Mouse (Mus musculus) brain, adult 2 months (tissue): ENCODE data around the gene Selp.

ENCODE experiments used
- DNase-seq: peaks from one replicate; pipeline ENCODE4 v3.0.0; 2011; ENCODE audit warnings: low read depth, low spot score

Selp gene

DNA sequence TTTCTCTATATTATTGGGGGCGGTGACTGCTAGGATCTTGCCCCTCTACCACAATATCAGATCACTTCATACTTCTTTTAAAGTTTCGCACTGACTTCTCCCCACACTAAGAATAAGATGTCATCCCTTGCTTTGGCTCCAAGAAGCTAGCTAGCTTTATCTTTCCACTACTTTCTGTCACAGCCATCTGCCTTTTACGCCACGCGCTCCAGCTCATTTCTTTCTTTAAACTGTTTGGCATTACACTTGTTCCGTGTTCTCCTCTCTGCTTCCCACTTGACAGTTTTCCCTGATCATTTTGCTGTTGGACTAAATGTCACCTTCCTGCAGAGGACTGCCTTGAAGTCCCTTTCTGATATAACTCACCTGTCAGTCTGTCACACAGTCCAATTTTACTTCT is 2.8 kb downstream of the Selp start:
- peak; percentile 35 for DNase-seq

DNA sequence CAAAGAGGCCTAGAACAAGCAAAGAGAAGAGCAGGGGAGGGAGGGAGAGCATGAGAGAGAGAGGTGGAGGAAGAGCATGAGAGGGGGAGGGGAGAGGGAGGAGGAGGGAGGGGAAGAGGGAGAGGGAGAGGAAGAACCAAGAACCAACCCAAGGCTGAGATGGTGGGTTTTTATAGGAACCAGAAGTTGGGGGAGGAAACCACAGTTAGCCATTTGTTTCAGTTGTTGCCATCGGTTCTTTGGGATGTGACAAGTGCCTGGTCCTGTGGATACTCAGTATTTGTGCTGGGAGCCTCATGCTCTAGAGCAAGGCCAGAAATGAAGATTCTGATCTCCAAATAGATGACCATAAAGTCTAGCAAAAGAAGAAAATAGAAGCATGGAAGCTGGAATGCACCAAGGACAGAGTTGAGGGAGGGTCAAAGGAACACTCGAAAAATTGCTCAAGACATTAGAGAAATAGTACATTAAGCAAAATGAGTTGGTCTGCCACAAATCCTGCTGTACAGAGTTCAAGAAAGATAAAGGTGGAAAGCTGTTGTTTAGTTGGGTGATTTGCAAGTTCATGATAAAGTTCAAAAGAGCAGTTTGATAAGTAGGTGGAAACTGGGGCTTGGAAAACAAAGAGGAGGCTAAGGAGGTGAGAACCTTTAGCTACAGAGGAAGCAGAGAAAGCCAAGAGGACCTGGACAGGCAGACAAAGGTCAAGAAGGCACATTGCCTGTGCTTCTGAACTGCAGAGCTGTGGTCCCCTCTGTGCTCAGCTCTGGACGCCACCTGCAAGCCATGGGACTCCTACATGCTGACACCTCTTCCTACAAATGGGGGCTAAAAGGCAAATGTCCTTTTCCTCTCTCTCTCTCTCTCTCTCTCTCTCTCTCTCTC is 5.1 kb downstream of the Selp start:
- no peak for DNase-seq

DNA sequence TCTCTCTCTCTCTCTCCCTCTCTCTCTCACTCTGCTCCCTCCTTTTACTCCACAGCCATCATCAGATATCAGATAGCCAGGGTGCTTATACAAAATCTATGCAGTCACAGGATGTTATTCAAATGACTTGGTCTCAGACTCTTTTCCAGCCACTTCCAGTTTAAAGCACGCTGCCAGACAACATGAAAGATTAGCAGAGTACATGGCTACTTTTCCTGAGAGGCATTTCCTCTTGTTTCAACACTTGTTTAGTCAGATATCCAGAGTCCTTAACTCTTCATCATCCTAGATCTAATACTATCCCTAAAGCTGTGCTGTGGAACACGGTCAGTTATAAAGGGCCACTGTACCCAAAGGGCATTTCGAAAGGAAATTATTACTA is 5.7 kb downstream of the Selp start:
- no peak for DNase-seq

DNA sequence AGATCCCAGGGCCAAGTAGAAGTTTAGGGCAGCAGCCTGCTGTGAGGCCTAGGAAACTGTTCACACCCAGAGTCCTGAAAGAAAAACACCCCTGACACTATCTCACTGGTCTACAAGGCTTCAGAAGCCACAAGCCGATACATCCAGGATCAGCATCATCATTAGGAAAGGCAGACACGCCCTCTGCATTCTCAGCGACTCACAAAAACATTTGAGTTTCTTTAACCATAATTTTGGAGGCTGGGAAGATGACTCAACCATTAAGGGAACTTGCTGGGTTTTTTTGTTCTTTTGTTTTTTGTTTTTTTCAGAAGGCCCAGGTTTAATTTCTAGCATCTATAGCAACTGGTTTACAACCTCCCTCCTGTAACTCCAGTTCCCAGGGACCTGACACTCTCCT is 8.8 kb downstream of the Selp start:
- no peak for DNase-seq

DNA sequence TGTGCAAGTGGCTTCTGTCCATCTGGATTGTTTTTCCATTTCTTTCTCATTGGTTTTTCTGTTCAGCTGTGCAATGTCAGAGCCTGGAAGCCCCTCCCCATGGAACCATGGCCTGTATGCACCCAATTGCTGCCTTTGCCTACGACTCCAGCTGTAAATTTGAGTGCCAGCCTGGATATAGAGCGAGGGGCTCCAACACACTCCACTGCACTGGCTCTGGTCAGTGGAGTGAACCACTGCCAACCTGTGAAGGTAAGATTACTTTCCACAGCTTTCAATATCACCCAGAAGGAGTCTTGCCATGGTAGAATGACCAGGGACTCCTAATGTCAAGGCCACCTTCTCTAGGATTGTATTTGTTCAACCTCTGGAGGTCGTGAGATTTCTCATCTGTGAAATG is 14.9 kb downstream of the Selp start:
- no peak for DNase-seq

DNA sequence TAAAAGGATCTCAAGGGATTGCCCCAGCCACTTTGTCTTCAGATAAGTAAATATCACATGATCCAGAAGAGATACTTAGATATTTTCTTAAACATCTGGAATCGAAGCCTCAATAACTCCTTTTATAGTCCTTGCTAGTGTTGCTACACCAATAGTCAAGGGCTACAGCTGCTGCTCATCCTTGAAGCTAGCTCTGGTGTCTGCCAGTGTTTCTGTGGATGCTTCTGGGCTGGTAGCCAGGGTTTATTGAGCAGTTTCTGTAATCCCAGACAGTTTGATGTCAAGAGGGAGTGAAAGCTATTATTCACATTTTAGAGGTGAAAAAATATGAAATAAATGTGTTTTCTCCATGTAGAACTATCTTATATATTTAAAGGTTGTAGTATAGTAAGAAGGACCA is 17.5 kb downstream of the Selp start:
- DNase-seq, result peak; percentile 20

DNA sequence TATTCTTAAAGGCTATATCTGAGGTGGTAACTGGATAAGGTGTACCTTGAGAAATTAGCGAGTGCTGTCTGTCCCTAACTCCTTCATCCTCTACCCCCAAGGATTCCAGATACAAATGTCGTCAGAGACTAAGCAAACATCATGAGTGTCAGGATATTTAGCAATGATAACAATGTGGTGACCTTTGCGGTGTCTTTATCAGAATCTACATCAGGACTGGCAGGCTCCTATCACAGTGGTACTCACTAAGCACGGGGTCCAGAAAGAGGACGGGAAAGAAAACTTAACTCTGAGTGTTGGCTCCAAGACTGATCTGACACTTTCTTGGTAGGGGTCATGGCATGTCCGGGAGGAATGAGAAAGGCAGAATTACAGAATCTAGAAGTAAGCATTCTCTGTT is 19.0 kb downstream of the Selp start:
- no peak for DNase-seq

DNA sequence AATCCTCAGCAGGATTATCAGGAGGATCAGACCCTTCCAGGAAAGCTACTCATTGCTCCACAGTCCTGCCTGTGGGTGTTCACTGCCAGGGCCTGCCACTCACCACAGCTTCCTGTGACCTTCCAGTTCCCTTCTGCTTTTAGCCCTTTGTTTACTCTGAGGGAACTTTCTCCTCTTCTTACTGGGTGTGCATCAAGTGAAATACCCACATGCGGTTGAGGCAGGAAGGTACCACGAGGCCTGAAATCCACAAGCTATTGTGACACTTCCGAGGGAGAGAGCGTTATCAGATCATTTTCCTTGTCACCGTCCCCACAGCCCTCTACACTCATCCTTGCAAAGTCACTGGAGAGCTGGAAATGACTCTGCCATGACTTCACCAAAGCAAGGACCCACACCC is 20.3 kb downstream of the Selp start:
- no peak for DNase-seq

DNA sequence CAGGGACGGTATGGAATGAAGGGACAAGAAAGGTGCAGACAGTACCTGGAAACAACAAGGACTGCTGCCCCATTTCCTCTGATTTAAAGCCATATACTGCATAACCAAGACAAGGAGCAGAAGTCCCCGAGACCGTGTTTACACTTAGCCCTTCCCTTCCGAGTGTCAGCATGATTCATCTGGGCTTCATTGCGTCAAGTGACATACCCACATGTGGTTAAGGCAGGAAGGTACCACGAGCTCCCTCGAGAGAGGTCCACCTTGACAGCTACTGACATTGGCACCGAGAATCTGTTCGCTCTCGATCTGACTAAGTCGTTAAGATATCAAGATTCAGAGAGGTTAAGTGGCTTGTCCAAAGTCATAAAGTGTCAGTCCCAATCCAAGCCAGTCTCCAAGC is 20.9 kb downstream of the Selp start:
- DNase-seq, result no peak

DNA sequence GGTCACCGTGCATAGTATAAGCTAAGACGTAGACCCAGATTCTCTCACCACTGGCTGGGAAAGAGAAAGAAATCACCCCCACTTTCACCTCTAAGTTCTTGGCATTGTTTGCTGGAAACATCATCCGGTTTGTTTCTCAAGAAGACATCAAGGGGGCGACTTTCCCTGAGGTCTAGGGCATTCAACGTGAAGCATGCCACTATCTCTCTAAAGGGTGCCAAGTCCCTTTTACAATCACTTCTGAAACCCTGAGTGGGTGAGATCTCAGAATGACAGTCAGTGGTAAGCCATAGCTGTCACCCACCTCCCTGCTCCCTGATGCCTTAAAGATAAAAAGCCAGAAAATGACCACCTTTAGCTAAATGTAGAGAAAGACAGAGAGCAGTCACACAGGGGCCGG is 21.6 kb downstream of the Selp start:
- no peak for DNase-seq

DNA sequence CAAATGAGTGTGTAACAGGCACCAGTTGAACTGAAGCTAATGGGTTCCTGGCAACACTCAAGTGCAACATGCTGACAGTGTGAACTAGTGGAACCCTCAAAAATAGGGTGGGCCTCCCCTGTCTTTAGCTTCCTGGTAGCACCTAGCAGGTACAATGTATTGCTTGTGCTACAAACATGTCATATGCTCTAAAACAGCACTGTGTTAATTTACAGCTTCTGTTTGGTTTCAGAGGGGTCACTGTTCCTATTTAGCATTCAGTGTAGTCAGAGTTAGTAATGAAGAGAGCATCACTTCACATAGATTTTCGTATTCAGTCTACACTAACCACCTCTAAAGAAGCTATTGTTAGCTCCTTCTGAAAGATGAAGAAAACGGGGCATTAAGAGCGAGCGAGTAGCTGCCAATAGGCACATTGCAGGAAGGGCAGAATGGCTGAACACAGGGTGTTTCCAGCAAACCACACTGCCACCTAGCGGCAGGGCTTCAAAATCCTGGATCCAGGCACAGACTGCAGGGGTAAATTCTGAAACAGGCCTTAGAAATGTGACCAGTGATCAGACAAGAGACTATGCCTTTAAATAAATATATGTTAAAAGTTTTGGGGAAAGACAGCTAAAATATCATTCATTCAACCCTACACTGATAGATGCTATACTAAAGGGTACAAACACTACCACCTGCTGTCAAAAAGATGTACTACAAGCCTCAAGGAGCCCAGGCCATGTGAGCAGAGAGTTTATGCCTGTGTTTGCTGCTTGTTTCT is 23.5 kb downstream of the Selp start:
- DNase-seq, result peak; percentile 80

DNA sequence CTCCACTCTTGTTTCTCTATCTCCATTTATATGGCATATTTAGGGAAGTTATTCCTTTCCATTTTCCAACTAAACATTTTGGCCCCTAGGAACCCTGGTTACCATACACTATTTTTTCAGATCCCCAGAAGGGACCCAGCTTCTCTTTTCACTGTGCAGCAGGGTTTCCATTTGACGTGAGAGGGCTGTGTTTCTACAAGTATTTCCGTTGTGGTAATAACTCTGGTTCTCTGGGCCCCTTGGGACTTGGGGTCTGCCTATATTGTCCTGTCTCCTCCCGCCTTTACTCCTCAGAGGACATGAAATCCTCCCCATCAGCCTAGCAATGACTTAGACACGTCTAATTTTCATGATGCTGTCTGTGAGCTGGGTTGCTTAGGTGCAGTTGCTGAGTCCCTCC is 24.4 kb downstream of the Selp start:
- DNase-seq, result no peak

DNA sequence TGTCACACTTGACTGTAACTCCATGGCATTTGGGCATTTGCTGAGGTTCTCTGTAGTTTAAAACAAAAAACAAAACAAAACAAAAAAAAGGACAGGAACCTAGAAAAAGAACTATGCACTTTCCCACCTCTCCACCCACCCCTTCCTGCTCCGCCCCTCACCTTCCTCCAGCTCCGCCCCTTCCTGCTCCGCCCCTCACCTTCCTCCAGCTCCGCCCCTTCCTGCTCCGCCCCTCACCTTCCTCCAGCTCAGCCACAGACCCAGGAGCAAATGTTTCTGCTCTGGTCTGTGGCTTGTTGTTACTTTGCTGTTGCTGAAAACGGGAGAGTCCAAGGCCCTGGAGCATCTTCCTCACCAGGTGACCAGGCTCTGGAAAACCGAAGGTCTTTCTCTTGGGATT is 34.0 kb downstream of the Selp start:
- DNase-seq, result no peak

DNA sequence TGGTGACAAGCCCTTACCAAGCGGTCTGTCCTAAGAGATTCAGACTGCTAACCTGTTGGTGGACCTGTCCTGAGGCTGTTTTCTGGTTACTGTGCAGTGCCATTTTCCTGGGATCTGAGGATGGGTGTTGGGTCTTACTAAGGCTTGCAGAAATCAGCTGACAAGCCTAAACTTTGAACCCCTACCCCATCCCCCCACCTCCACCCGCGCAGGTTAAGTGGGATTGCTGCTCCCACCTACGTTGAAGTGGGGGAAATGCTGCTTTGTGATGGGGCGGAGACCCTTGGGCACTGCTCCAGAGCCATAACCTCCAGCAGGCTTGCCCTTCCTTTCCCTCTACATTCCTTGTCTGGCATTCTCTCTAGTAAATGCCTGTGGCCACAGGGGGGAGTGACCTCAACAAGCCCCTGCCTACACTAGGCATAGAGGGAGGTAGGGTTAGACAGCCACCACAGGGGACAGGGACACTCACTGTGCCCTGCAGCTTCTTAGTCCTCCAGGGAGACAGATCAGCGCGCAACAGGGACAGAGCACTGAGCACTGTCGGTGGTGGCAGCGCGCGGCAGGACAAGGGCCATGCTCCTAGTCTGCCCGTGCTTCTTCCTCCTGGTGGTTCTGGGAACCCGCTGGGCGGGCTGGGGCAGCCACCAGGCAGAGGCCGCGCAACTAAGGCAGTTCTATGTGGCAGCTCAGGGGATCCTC is 36.5 kb downstream of the Selp start, which contains the start of gene F5:
Gene F5, plus strand, starts transcription at position 452 of the 702 bp plus-strand sequence.
- no peak for DNase-seq

DNA sequence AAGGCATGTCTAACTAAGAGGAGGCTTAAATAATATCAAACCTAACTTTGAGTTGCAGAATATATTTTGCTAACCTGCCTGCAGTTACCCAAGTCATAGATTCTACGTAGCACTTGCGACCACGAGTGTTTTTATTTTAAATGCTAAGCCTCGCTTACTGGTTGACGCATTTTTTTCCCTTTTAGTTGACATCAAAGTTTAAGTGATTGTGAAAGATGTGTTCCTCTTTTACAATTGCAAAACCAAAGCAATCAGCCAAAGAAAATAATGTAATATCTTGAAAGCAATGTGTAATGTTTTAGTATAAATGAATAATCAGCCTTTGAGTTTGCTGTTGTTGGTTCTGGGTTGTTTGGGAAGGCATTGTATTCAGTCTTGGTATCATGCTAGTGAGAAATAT is 37.8 kb downstream of the Selp start:
- no peak for DNase-seq

DNA sequence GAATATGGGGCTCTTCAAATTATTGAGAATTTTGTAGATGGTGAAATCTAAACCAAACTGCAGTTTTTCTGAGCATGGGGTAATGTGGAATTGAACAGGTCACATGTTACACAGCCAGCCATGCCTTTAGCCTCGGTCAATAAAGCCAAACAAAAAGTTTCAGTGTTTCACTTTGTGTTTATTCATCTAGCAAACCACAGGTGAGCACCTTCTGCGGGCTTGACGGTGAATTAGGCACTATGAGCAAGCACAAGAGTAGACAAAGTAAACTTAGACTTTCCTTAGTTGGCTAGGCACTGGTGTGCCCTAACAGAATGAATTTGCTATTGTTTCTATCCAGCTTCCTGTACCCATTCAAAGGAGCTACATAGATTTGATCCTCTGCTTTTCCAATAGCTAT is 39.9 kb downstream of the Selp start:
- no peak for DNase-seq

DNA sequence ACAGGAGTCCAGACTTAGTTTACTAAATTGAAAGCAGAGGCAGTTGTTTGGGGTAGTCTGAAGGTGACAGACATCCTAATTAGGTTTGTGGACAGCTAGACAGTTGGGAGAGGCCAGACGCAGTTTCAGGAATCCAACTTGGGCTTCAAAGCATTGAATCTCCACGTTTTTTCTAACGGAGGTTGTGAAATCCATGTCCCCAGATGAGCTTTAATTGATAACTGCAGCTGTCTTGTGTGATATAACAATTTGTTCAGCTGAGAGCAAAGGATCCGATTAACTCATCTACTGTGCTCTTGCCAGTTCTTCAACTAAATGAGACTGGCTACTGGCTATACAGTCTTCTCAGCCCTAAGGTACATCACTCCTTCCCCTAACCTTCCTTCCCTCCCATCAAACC is 43.5 kb downstream of the Selp start:
- no peak for DNase-seq

DNA sequence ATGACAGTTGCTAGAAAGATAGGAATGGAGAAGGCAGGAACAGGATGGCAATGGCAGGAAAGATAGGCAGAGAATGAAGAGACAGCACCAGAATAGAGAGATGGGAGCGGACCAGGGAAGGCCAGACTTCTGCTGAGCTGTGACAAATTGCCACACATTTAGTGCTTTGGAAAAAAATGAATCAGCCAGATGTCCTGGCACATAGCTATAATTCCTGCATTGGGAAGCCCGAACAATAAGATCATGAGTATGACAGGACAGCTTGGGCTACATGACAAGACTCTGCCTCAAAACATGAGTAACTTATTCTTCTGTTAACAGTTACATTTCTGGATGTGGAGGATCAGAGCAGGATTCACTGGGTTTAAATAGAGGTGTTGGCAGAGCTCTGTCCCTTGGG is 44.7 kb downstream of the Selp start:
- no peak for DNase-seq

DNA sequence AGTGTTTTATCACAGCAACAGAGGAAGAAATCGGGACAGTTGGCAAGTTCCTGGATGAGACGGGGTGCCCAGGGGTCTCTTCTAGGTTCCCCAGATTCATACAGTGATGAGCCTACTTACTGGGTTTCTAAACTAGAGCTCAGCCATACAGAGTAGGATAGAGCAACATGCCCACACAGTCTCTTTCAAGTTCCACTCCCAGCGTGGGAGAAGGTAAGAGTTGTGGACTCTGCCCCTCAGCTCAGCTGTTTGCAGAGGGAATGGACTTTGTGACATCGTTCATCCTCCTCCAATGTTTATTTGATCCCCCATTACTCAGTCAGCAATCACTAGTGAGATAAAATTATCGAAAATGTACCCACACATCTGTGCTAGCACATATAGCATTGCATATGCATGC is 47.7 kb downstream of the Selp start:
- DNase-seq, result no peak

DNA sequence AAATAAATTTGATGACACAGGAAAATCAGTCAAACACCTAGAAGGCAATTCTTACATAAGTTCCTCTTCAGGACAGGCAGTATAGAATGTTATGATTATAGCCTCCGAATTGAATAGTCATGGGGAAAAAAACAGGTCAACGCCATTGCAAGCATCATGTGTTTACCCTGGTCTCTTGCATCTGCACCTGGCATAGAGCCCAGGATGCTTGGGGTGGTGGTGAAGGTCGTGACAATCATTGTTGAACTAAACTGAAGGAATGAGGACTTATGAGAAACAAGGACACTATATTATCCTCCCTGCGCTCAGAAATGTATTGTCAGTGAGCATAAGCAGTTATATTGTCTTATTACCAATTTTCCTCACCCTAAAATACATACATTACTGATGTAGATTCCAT is 53.8 kb downstream of the Selp start:
- no peak for DNase-seq

DNA sequence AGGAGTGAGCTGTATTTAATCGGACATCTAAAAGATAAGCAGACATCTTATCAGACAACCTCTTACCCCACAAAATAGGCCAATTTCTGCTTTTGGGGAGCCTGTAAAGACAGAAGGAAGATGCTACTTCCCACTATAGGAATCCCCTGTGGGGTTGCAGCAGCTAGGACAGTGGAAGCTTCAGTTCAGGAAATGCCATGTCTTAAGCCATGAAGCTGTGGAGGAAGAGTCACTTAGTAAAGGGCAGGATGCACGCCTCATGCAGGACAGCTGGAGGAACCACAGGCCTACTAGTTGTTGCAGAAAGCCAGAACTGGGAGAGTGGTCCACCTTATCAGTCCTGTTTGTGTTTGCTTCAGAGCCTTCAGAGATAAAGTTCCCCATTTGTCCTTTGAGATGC is 55.4 kb downstream of the Selp start:
- DNase-seq, result no peak

DNA sequence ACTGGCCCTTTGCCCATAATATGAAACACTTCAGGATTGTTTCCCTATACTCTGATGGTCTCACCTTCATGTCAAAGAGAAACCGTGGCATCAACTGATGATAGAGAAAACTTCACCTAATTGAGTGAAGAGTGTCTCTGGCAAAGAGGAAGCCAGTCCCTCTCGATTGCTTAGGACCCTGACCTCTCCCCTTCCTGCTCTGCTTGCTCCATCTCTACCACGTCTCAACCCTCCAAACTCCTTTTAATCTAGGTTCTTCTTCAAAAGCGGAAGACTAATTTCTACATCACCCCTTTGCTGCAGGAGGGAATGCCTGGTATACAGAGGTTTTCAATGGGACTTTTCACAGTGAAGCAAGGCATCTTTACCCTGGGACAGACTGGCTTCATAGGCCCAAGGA is 58.1 kb downstream of the Selp start:
- no peak for DNase-seq

DNA sequence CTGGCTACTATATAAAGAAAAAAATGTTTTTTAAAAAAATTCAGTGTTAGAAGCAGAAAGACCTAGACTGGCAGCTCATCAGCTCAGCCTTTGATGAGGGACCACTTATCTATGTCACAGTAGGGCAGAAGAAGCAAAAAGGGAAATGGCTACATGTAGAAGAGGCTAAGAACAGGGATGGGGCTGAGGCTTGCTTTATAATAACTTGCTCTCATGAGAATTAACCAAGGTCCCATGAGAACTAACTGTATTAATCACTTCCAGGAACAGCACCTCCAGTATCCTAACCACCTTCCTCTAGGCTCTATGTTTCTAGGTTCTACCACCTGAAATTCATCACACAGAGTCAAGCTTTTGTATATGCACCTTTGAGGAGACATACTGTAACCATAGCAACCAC is 61.8 kb downstream of the Selp start:
- no peak for DNase-seq
